Mouse (Mus musculus) cerebellum, adult 11 months (tissue): ENCODE data around the gene Naxd.
"Not testable (repeated sequence)": the region's sequence is repeated elsewhere in the genome, so short reads cannot be mapped to it uniquely, and the experiment has no call there.

Source experiments
- DNase-seq: peaks from one replicate; pipeline ENCODE4 v3.0.0; 2022

Naxd gene

GRCm38 (mm10) chr8:11517366-11518055 is 20.2 kb downstream of the Naxd start:
- no peak for DNase-seq

GRCm38 (mm10) chr8:11518056-11518396 is 20.7 kb downstream of the Naxd start:
- no peak for DNase-seq

- no peak for DNase-seq
These were observed 21.4 kb downstream of the Naxd start for GRCm38 (mm10) chr8:11518676-11519075.

- DNase-seq: no peak
These were observed 26.0 kb downstream of the Naxd start for GRCm38 (mm10) chr8:11523331-11523730.

GRCm38 (mm10) chr8:11530155-11530770 is 33.0 kb downstream of the Naxd start:
- no peak for DNase-seq

GRCm38 (mm10) chr8:11530849-11531248 is 33.5 kb downstream of the Naxd start:
- no peak for DNase-seq

GRCm38 (mm10) chr8:11534494-11534893 is 37.2 kb downstream of the Naxd start:
- DNase-seq: no peak

GRCm38 (mm10) chr8:11539049-11539448 is 41.7 kb downstream of the Naxd start:
- no peak for DNase-seq

- no peak for DNase-seq
These were observed 42.9 kb downstream of the Naxd start for GRCm38 (mm10) chr8:11540182-11540581.

- DNase-seq: no peak
These were observed 44.7 kb downstream of the Naxd start for GRCm38 (mm10) chr8:11542031-11542430.

GRCm38 (mm10) chr8:11542866-11543265 is 45.6 kb downstream of the Naxd start:
- DNase-seq: no peak

- DNase-seq: no peak
These were observed 47.1 kb downstream of the Naxd start for GRCm38 (mm10) chr8:11544386-11544785.

GRCm38 (mm10) chr8:11547063-11547462 is 49.8 kb downstream of the Naxd start:
- no peak for DNase-seq

GRCm38 (mm10) chr8:11549706-11550105 is 52.4 kb downstream of the Naxd start:
- no peak for DNase-seq

GRCm38 (mm10) chr8:11550281-11550948 is 53.1 kb downstream of the Naxd start, which contains the start of gene Cars2:
Cars2 (minus strand) TSS chr8:11550783.
- peak; percentile 91 for DNase-seq

GRCm38 (mm10) chr8:11551497-11551896 is 54.2 kb downstream of the Naxd start:
- not testable (repeated sequence) for DNase-seq

GRCm38 (mm10) chr8:11552390-11552789 is 55.1 kb downstream of the Naxd start:
- DNase-seq: no peak

GRCm38 (mm10) chr8:11554799-11555719 is 57.8 kb downstream of the Naxd start, which contains the start of gene Ing1:
Ing1 (plus strand) TSS chr8:11555571.
- DNase-seq: peak; percentile 94

GRCm38 (mm10) chr8:11555720-11556591 is 58.6 kb downstream of the Naxd start:
- DNase-seq: peak; percentile 99

GRCm38 (mm10) chr8:11556691-11557423 is 59.6 kb downstream of the Naxd start:
- DNase-seq: peak; percentile 60

- no peak for DNase-seq
These were observed 60.1 kb downstream of the Naxd start for GRCm38 (mm10) chr8:11557424-11557767.
